Mouse (Mus musculus): ENCODE measurements around the gene Mon1b. TPM values are rescaled to one million over a fixed set of nuclear protein-coding genes. Genes with fewer than 3 reads are reported as not detected.

The Mon1b gene
- polyA plus RNA-seq, 1 experiment: 6.0 TPM

- TF ChIP-seq GATA1 (IDR thresholded peaks at IDR 0.05; ENCODE audit: borderline replicate concordance, low read length): no peak
- no peak for TF ChIP-seq FLI1 (IDR thresholded peaks at IDR 0.05; ENCODE audit: low read length)
- Histone ChIP-seq H3K27me3 (replicated peaks) (no peaks in the 10 kb centered on the region), H3K4me3 (replicated peaks) (no peak overlapping the region), H3K36me3 (replicated peaks; ENCODE audit: low read length) (no peaks in the 10 kb centered on the region), H3K9me3 (peaks cover 22% of the 10 kb centered on the region), H3K4me1 (no peaks in the 10 kb centered on the region)
Measured at GRCm38 (mm10) chr8:113669924-113670323, 34.5 kb downstream of the Mon1b start.

- H3K9me3 ChIP-seq: peaks cover 28% of the 10 kb centered on the region
- H3K4me1 ChIP-seq: no peaks in the 10 kb centered on the region
- TF ChIP-seq FLI1 (IDR thresholded peaks at IDR 0.05; ENCODE audit: low read length) (no peak), GATA1 (IDR thresholded peaks at IDR 0.05; ENCODE audit: borderline replicate concordance, low read length) (no peak)
- no peak overlapping the region for H3K4me3 ChIP-seq (replicated peaks)
- no peaks in the 10 kb centered on the region for H3K27me3 ChIP-seq (replicated peaks)
- H3K36me3 ChIP-seq (replicated peaks; ENCODE audit: low read length): no peaks in the 10 kb centered on the region
Measured at GRCm38 (mm10) chr8:113672599-113673255, 37.3 kb downstream of the Mon1b start.

GRCm38 (mm10) chr8:113673300-113673699, 37.9 kb downstream of the Mon1b start:
- Histone ChIP-seq H3K36me3 (replicated peaks; ENCODE audit: low read length) (no peaks in the 10 kb centered on the region), H3K9me3 (peaks cover 25% of the 10 kb centered on the region), H3K27me3 (replicated peaks) (no peaks in the 10 kb centered on the region), H3K4me3 (replicated peaks) (no peak overlapping the region), H3K4me1 (no peaks in the 10 kb centered on the region)
- TF ChIP-seq GATA1 (IDR thresholded peaks at IDR 0.05; ENCODE audit: borderline replicate concordance, low read length): no peak
- TF ChIP-seq FLI1 (IDR thresholded peaks at IDR 0.05; ENCODE audit: low read length): no peak

- H3K36me3 ChIP-seq (replicated peaks; ENCODE audit: low read length): no peaks in the 10 kb centered on the region
Measured at GRCm38 (mm10) chr8:113674611-113675010, 39.2 kb downstream of the Mon1b start.

GRCm38 (mm10) chr8:113675281-113675680, 39.9 kb downstream of the Mon1b start:
- peaks cover 17% of the 10 kb centered on the region for H3K9me3 ChIP-seq
- TF ChIP-seq GATA1 (IDR thresholded peaks at IDR 0.05; ENCODE audit: borderline replicate concordance, low read length): no peak
- no peak for TF ChIP-seq FLI1 (IDR thresholded peaks at IDR 0.05; ENCODE audit: low read length)
- H3K4me3 ChIP-seq (replicated peaks): no peak overlapping the region
- H3K4me1 ChIP-seq: peaks cover 3% of the 10 kb centered on the region; the same call in 1 of the 2 replicates
- H3K27me3 ChIP-seq (replicated peaks): no peaks in the 10 kb centered on the region
- H3K36me3 ChIP-seq (replicated peaks; ENCODE audit: low read length): no peaks in the 10 kb centered on the region

More at GRCm38 (mm10) chr8:113674611-113675010, 39.2 kb downstream of the Mon1b start:
- peaks cover 3% of the 10 kb centered on the region; the same call in 1 of the 2 replicates for H3K4me1 ChIP-seq
- no peak overlapping the region for H3K4me3 ChIP-seq (replicated peaks)
- no peaks in the 10 kb centered on the region for H3K27me3 ChIP-seq (replicated peaks)
- TF ChIP-seq FLI1 (IDR thresholded peaks at IDR 0.05; ENCODE audit: low read length) (no peak), GATA1 (IDR thresholded peaks at IDR 0.05; ENCODE audit: borderline replicate concordance, low read length) (no peak)
- peaks cover 17% of the 10 kb centered on the region for H3K9me3 ChIP-seq

GRCm38 (mm10) chr8:113676811-113677210, 41.4 kb downstream of the Mon1b start:
- H3K4me3 ChIP-seq (replicated peaks): no peak overlapping the region
- no peak for TF ChIP-seq FLI1 (IDR thresholded peaks at IDR 0.05; ENCODE audit: low read length)
- TF ChIP-seq GATA1 (IDR thresholded peaks at IDR 0.05; ENCODE audit: borderline replicate concordance, low read length): no peak
- H3K27me3 ChIP-seq (replicated peaks): no peaks in the 10 kb centered on the region
- peaks cover 3% of the 10 kb centered on the region; the same call in 1 of the 2 replicates for H3K4me1 ChIP-seq
- peaks cover 13% of the 10 kb centered on the region for H3K9me3 ChIP-seq
- H3K36me3 ChIP-seq (replicated peaks; ENCODE audit: low read length): no peaks in the 10 kb centered on the region

GRCm38 (mm10) chr8:113679361-113679760, 44.0 kb downstream of the Mon1b start:
- no peak overlapping the region for H3K4me3 ChIP-seq (replicated peaks)
- peaks cover 6% of the 10 kb centered on the region for H3K9me3 ChIP-seq
- no peaks in the 10 kb centered on the region for H3K27me3 ChIP-seq (replicated peaks)
- TF ChIP-seq FLI1 (IDR thresholded peaks at IDR 0.05; ENCODE audit: low read length) (no peak), GATA1 (IDR thresholded peaks at IDR 0.05; ENCODE audit: borderline replicate concordance, low read length) (no peak)
- H3K36me3 ChIP-seq (replicated peaks; ENCODE audit: low read length): no peaks in the 10 kb centered on the region
- H3K4me1 ChIP-seq: peaks cover 3% of the 10 kb centered on the region; the same call in 1 of the 2 replicates

- TF ChIP-seq FLI1 (IDR thresholded peaks at IDR 0.05; ENCODE audit: low read length): no peak
- TF ChIP-seq GATA1 (IDR thresholded peaks at IDR 0.05; ENCODE audit: borderline replicate concordance, low read length): no peak
- Histone ChIP-seq H3K4me3 (replicated peaks) (no peak overlapping the region), H3K36me3 (replicated peaks; ENCODE audit: low read length) (no peaks in the 10 kb centered on the region), H3K9me3 (peaks cover 29% of the 10 kb centered on the region), H3K27me3 (replicated peaks) (no peaks in the 10 kb centered on the region), H3K4me1 (no peaks in the 10 kb centered on the region)
Measured at GRCm38 (mm10) chr8:113687889-113688542, 52.6 kb downstream of the Mon1b start.

- no peak for TF ChIP-seq FLI1 (IDR thresholded peaks at IDR 0.05; ENCODE audit: low read length)
- H3K27me3 ChIP-seq (replicated peaks): no peaks in the 10 kb centered on the region
- H3K9me3 ChIP-seq: peaks cover 32% of the 10 kb centered on the region
- no peaks in the 10 kb centered on the region for H3K4me1 ChIP-seq
- H3K4me3 ChIP-seq (replicated peaks): no peak overlapping the region
- H3K36me3 ChIP-seq (replicated peaks; ENCODE audit: low read length): no peaks in the 10 kb centered on the region
Measured at GRCm38 (mm10) chr8:113688543-113688915, 53.1 kb downstream of the Mon1b start.

GRCm38 (mm10) chr8:113691622-113692343, 56.4 kb downstream of the Mon1b start:
- TF ChIP-seq GATA1 (IDR thresholded peaks at IDR 0.05; ENCODE audit: borderline replicate concordance, low read length) (no peak), FLI1 (IDR thresholded peaks at IDR 0.05; ENCODE audit: low read length) (no peak)
- Histone ChIP-seq H3K4me1 (no peaks in the 10 kb centered on the region), H3K27me3 (replicated peaks) (no peaks in the 10 kb centered on the region), H3K36me3 (replicated peaks; ENCODE audit: low read length) (no peaks in the 10 kb centered on the region), H3K9me3 (peaks cover 33% of the 10 kb centered on the region), H3K4me3 (replicated peaks) (no peak overlapping the region)

Other genes with a start within 250 kb of the Mon1b start
- gene Syce1l, start 7.6 kb downstream of the Mon1b start, polyA plus RNA-seq (2012; ENCODE audit: insufficient read depth, low replicate concordance): 0.17 TPM in 1 of 2 replicates, not detected in the other
- gene Adamts18, start 213.2 kb downstream of the Mon1b start, polyA plus RNA-seq (2012; ENCODE audit: insufficient read depth, low replicate concordance): 0.04 and 8.5 TPM in 2 replicates

All from megakaryocyte, embryonic 14.5 days (primary cell).